Mouse (Mus musculus) cortical plate, adult 2 months (tissue): ENCODE measurements around the gene Plin1.

ENCODE experiments used
- CTCF ChIP-seq: fragments of 200-500 bp; IDR thresholded peaks from 2 replicates; pipeline ENCODE4 v1.5.1; 2011; ENCODE audit warnings: mild to moderate bottlenecking, control low read depth, low read length; ENCODE audit not compliant: insufficient read depth; ENCODE audit errors: extremely low read depth
- POLR2A ChIP-seq: fragments of 200-500 bp; IDR thresholded peaks from 2 replicates; pipeline ENCODE4 v1.6.1; 2011; ENCODE audit warnings: mild to moderate bottlenecking, low read length, control low read depth; ENCODE audit not compliant: insufficient read depth; ENCODE audit errors: extremely low read depth

GRCm38 (mm10) chr7:79721386-79721977 is 11.2 kb downstream of the Plin1 start:
- TF ChIP-seq CTCF = no peak
- peak; percentile 19; the same call in 1 of the 2 replicates for TF ChIP-seq POLR2A
